Mouse (Mus musculus): ENCODE results near the gene Adam4. TPM values are rescaled to one million over a fixed set of nuclear protein-coding genes. Genes with fewer than 3 reads are reported as not detected.

Adam4 gene
- under 1 TPM in 1 of 2 experiments, not detected in 1; 0.32 TPM for polyA plus RNA-seq (2012; fragmentation: generic; extraction: Trizol)

GRCm38 (mm10) chr12:81421846-81422245 is at the start of gene Adam4:
Gene Adam4 (minus strand): TSS chr12:81421946.

GRCm38 (mm10) chr12:81379364-81379763 is 42.4 kb downstream of the Adam4 start, which contains the start of gene Gm4787:
Gene Gm4787 (minus strand): TSS chr12:81379464.

Other genes starting within 250 kb of the Adam4 start
- under 1 TPM; 0.01 to 0.08 TPM for gene Slc8a3, start 88.8 kb downstream of the Adam4 start, polyA plus RNA-seq (2012; fragmentation: generic; extraction: Trizol)
- under 1 TPM; 0.02 to 0.27 TPM for gene Gm4787, start 42.5 kb downstream of the Adam4 start, polyA plus RNA-seq (2012; fragmentation: generic; extraction: Trizol)
- gene Cox16, start 63.2 kb upstream of the Adam4 start, polyA plus RNA-seq (2012; fragmentation: generic; extraction: Trizol): 10 to 100 TPM; 19.8 to 74.8 TPM
- gene Gm20498, start 111.0 kb upstream of the Adam4 start, polyA plus RNA-seq (2012; fragmentation: generic; extraction: Trizol): 10 to 100 TPM in 1 of 2 experiments, 1 to 10 TPM in 1; 7.7 to 17.5 TPM
- 1 to 10 TPM; 4.7 to 9.7 TPM for gene Synj2bp, start 111.0 kb upstream of the Adam4 start, polyA plus RNA-seq (2012; fragmentation: generic; extraction: Trizol)
- under 1 TPM in 1 of 2 experiments, not detected in 1; 0.05 TPM for gene Adam21, start 146.5 kb upstream of the Adam4 start, polyA plus RNA-seq (2012; fragmentation: generic; extraction: Trizol)
- 10 to 100 TPM in 1 of 2 experiments, 1 to 10 TPM in 1; 1.8 to 25.5 TPM for gene Med6, start 173.1 kb upstream of the Adam4 start, polyA plus RNA-seq (2012; fragmentation: generic; extraction: Trizol)
- under 1 TPM; 0.45 to 0.98 TPM for gene Ttc9, start 209.3 kb upstream of the Adam4 start, polyA plus RNA-seq (2012; fragmentation: generic; extraction: Trizol)